Mouse (Mus musculus) C2C12 (cell line): ENCODE measurements around the gene Runx2.

Experiments used
- CTCF ChIP-seq: IDR thresholded peaks from one replicate; pipeline ENCODE4 v1.5.1; 2011; ENCODE audit not compliant: control insufficient read depth, insufficient read depth, insufficient read length
- FOSL1 ChIP-seq: IDR thresholded peaks from one replicate; pipeline ENCODE4 v1.8.0; 2011; ENCODE audit warnings: mild to moderate bottlenecking, low read length; ENCODE audit not compliant: poor library complexity, insufficient read depth, severe bottlenecking

- TF ChIP-seq CTCF (no peak), FOSL1 (no peak)
These were observed 86.1 kb downstream of the Runx2 start for GRCm38 (mm10) chr17:44728464-44728863.
